Mouse (Mus musculus): ENCODE measurements around the gene Creld1.

GRCm38 (mm10) chr6:113437135-113437534, 46.0 kb upstream of the Creld1 start:
- TF ChIP-seq CTCF (IDR thresholded peaks at IDR 0.05; ENCODE audit: low read depth, low read length) (no peak), POLR2A (IDR thresholded peaks at IDR 0.05; ENCODE audit: borderline replicate concordance, low read depth, low read length) (no peak)
